Comparison of ENCODE assay signal across 7 mouse cellular contexts in genomic region chr14:73325456-73326381, GRCm38 (mm10). TPM values are rescaled to one million over a fixed set of nuclear protein-coding genes. Genes with fewer than 3 reads are reported as not detected.
DNase-seq lines count a peak whose midpoint lies in the region; ATAC-seq and TF ChIP-seq lines count a peak whose summit lies in the region.

Gene Rb1, minus strand, starts transcription at chr14:73325822.

- H3K36me3 ChIP-seq in limb, embryonic 11.5 days (ENCODE audit: control insufficient read depth, insufficient read depth, low read length) = no peaks in the 10 kb centered on the region
- H3K36me3 ChIP-seq in midbrain, embryonic 13.5 days = 0 out of 2 replicates have a peak, but pooled peaks cover 3% of the 10 kb centered on the region
- peaks cover 4% of the 10 kb centered on the region for H3K36me3 ChIP-seq in small intestine, adult 2 months (ENCODE audit: control insufficient read depth, insufficient read depth, low read length)

- peak; percentile 75 for DNase-seq in adrenal gland, adult 8-10 months
- DNase-seq in embryo, embryonic 9.5 days (ENCODE audit: extremely low spot score) = peak; percentile 89
- peak; percentile 81 for DNase-seq in kidney, adult 11 months
- DNase-seq in limb, embryonic 11.5 days (ENCODE audit: low spot score) = peak; percentile 84

- no peaks in the 10 kb centered on the region for H3K9me3 ChIP-seq in limb, embryonic 11.5 days (ENCODE audit: control insufficient read depth, low read length)
- no peaks in the 10 kb centered on the region for H3K9me3 ChIP-seq in midbrain, embryonic 13.5 days

- WGBS in limb, embryonic 11.5 days = under 1% methylated on average over 96 of the region's 135 CpGs
- WGBS in midbrain, embryonic 13.5 days = under 1% methylated on average over 82 of the region's 135 CpGs
- under 1% methylated on average over 134 of the region's 135 CpGs for WGBS in small intestine, adult 2 months

- peak; percentile 71 for ATAC-seq in granulocyte monocyte progenitor cell, adult 5-6 weeks (replicated peaks; ENCODE audit: poor library complexity, severe bottlenecking)
- peak; percentile 88 for ATAC-seq in limb, embryonic 11.5 days (ENCODE audit: insufficient number of reproducible peaks, low FRiP score, low TSS enrichment, low read depth)
- peak; percentile 90 for ATAC-seq in midbrain, embryonic 13.5 days

- no peak for TF ChIP-seq CTCF in small intestine, adult 2 months (IDR thresholded peaks at IDR 0.05; ENCODE audit: extremely low read depth, insufficient read length, insufficient replicate concordance, low read depth, low read length)

- peak within 1 kb of the TSS; percentile 85 for H3K4me3 ChIP-seq in limb, embryonic 11.5 days (ENCODE audit: low read depth, low read length)
- H3K4me3 ChIP-seq in midbrain, embryonic 13.5 days (replicated peaks) = peak within 1 kb of the TSS; percentile 93
- peak within 1 kb of the TSS; percentile 99 for H3K4me3 ChIP-seq in small intestine, adult 2 months (ENCODE audit: low read depth, low read length)

- H3K27me3 ChIP-seq in limb, embryonic 11.5 days (ENCODE audit: control insufficient read depth, insufficient read depth, low read length) = no peaks in the 10 kb centered on the region
- H3K27me3 ChIP-seq in midbrain, embryonic 13.5 days = no peaks in the 10 kb centered on the region
- H3K27me3 ChIP-seq in small intestine, adult 2 months (ENCODE audit: control insufficient read depth, insufficient read depth, low read length) = no peaks in the 10 kb centered on the region

- TF ChIP-seq POLR2A in small intestine, adult 2 months (IDR thresholded peaks at IDR 0.05; ENCODE audit: low read depth, low read length) = peak; percentile 13; the same call in 1 of the 2 replicates

- H3K4me2 ChIP-seq in limb, embryonic 11.5 days (ENCODE audit: low read depth, severe bottlenecking) = peak within 1 kb of the TSS; percentile 92
- peak within 1 kb of the TSS; percentile 84 for H3K4me2 ChIP-seq in midbrain, embryonic 13.5 days (replicated peaks)

- H3K9ac ChIP-seq in limb, embryonic 11.5 days (ENCODE audit: low read length) = peak within 1 kb of the TSS; percentile 74
- H3K9ac ChIP-seq in midbrain, embryonic 13.5 days (replicated peaks) = peak within 1 kb of the TSS; percentile 95

- H3K4me1 ChIP-seq in limb, embryonic 11.5 days (ENCODE audit: control insufficient read depth, insufficient read depth, low read length) = no peaks in the 10 kb centered on the region
- H3K4me1 ChIP-seq in midbrain, embryonic 13.5 days (replicated peaks) = peaks cover 28% of the 10 kb centered on the region
- H3K4me1 ChIP-seq in small intestine, adult 2 months (ENCODE audit: control insufficient read depth, insufficient read depth, insufficient read length, low read length) = peaks cover 4% of the 10 kb centered on the region; the same call in 1 of the 2 replicates

- H3K27ac ChIP-seq in limb, embryonic 11.5 days (replicated peaks; ENCODE audit: low read depth, low read length) = peak within 1 kb of the TSS; percentile 73
- H3K27ac ChIP-seq in midbrain, embryonic 13.5 days = peak within 1 kb of the TSS; percentile 96
- peak within 1 kb of the TSS; percentile 84 for H3K27ac ChIP-seq in small intestine, adult 2 months (ENCODE audit: insufficient read depth, low read depth, low read length)

RNA-seq across cellular contexts. Expression of gene Rb1, which starts in this region (rescaled TPM):
- 10 to 100 TPM; 13.3 to 30.4 (median 20.9) TPM for total RNA-seq in adrenal gland, adult 8-10 months (2022)
- total RNA-seq in granulocyte monocyte progenitor cell, adult 5-6 weeks (2014; fragmentation: Nextera tagmentation) = 25.4 and 34.8 TPM in 2 replicates
- total RNA-seq in granulocyte monocyte progenitor cell, adult 5-6 weeks (2017) = 16.2 and 18.7 TPM in 2 replicates
- 29.7 and 30.4 TPM in 2 replicates for polyA plus RNA-seq in limb, embryonic 11.5 days (2014; fragmentation: Nextera tagmentation; extraction: Ambion mirVana)
- polyA plus RNA-seq in midbrain, embryonic 13.5 days (2015; fragmentation: Nextera tagmentation; extraction: Ambion mirVana) = 21.2 and 22.3 TPM in 2 replicates
- polyA plus RNA-seq in small intestine, adult 2 months (2012; rRNA removed) = 1.0 and 2.9 TPM in 2 replicates

Comparison
In these comparisons a context has a peak if more than half of its experiments do, and no peak if none do; other contexts are left out.
1. Peak in every context shown above with its lines: DNase-seq, ATAC-seq, H3K4me3 ChIP-seq and H3K27ac ChIP-seq.